Mouse (Mus musculus): Measurements from ENCODE around the gene Rptor.

GRCm38 (mm10) chr11:119883646-119884045 is 280.9 kb downstream of the Rptor start:
- TF ChIP-seq CTCF (IDR thresholded peaks at IDR 0.05; ENCODE audit: extremely low read depth, insufficient read depth, low read length) (no peak), POLR2A (IDR thresholded peaks at IDR 0.05; ENCODE audit: extremely low read depth, insufficient read depth, low read length) (no peak)
